Mouse (Mus musculus) CD4-positive helper T cell, adult 2 months (primary cell): ENCODE results near the gene Cabin1.

Experiments used
- DNase-seq: peaks from one replicate; pipeline ENCODE4 v3.0.0-alpha.2; 2012; ENCODE audit warnings: low read depth, missing footprints, low spot score

Gene Cabin1

DNA sequence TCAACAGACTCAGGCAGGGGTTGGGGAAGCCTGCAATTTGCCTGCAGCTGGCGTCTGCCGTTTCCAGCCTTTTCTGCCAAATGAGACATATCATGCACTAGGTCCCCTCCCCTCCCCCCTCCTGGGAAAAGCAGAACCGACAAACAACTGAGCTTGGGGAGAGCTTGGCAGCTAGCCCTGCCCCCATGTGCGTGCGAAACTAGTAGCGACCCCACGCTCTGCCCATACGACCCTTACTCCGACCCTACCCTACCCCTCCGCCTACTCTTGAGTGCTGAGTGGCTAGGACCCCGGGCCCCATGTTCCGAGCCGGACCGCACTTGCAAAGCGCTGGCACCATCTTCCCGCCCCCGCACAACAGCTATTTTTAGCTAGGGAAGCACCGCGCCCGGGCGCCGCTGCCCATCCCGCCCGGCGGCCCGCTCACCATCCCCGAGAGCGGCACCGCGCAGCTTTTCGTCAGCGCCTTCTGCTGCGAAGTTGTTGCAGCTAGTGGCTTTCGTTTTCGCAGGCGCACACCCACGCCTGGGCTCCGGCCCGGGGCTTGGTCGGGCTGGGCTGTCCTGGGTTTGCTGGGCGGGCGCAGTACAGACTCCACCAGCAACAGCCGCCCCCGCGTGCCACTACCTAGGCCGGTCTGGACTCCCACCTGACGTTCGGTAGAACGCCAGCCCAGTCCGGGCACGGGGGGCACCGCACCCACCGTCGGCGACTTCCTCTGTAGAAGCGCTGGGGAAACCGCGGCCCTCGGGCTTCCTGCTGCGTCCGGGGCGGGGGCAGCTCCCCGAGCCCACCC, 96.8 kb downstream of the Cabin1 start:
- DNase-seq: peak; percentile 83

DNA sequence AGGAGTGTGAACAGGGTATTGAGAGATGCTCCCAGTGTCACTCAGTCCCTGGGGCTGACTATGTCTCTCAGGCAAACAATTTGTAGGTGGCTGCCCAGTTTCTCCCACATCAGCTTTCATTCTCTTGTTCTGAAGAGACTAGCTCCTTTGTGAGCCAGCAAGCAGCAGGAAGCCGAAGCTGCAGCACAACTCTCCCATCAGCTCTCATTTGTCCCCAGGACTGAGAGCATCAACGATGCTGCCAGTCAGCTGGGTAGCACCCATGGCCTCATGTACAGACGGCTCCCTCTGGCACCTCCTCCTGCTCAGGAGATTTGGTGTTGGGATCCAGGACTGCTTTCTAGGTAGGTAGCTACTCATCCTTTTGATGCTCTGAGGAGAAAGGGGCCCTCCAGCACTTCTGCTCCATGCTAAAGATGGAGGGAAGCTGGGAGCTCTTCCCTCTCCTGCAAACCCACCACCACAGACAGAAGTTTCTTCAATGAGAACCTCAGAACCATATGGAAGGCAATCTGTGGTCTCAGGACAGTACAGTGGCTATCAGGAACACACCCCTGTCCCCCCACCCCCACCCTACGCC, 97.6 kb downstream of the Cabin1 start:
- DNase-seq: peak; percentile 30

DNA sequence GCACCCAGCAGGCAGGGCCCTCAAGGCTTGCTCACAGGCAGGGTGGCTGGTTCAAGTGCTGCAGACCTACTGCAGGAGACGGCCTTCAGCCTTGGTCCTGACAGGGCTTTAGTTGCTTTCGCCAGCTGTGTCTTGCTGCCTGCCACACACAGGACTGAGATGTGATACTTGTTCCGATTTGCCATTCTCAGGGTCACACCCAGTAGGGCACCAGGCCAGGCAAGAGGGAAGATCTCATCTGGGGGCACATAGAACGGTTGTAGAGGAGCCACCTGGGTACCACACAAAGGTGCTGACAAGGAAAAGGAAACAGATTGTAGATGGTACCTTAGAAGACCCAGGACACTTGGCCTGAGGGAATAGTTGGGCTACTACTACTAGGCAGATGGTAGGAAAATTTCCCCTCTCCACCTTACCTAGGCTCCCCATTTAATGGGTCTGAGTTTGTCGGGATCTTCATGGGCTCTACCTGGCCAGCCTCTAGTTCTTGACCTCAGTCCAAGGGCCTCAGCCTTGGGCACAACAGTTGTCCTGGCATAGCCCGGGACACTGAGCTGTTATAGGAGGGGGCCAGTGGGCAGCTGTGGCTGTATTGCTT, 99.4 kb downstream of the Cabin1 start:
- DNase-seq: no peak

DNA sequence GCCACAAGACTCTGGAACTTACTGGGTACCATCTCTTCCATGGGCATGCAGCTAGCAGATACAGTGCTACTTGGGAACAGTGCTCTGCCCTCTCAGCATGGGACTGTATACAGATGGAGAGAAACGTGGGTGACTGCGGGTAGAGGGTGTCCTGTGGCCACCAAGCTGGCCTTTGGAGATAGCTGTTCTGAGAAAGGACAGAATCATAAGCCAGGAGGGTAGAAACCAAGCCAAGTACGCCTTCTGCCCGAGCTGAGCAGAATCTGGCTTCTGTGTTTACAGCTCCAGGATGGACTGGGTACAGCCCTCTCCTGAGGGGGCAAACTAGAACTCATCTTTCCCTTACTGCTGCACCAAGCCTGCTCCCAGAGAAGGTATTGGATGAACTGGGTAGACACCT, 101.6 kb downstream of the Cabin1 start:
- no peak for DNase-seq

DNA sequence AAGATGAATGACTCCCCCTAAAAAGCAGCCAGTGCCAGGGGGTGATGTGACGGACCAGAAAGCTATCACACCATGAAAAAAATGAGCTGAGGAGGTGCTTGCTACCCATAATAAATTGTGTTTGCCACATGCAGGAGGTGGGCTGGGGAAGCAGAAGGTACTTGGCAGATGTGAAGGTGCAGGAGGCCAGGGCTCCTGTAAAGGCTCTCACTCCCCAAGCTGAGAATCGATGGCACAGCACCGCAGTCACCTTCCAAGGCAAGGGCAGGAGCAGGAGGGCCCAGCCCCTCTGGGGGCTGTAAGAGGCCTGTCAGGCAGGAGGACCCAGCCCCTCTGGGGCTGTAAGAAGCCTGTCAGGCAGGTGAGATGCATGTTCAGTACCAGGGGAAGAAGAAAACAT, 102.3 kb downstream of the Cabin1 start:
- no peak for DNase-seq

DNA sequence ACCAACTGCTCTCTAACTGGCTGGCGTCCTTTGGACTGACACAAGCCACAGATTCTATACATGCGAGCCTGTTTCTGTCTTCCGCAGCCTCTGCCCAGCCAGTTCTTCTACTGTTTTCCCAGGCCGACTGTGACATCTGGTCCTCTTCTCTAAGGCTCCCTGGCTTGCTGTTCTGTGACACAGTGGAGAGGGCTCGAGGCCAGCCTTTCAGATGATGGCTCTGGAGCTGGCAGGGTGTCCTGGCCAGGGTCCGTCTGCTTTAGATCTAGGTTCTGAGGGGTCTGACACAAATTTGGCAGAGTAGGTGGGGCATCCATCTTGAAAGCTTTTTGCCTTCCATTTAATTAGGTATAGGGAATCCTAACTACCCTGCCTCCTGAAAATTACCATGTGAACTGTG, 102.8 kb downstream of the Cabin1 start:
- DNase-seq: no peak

DNA sequence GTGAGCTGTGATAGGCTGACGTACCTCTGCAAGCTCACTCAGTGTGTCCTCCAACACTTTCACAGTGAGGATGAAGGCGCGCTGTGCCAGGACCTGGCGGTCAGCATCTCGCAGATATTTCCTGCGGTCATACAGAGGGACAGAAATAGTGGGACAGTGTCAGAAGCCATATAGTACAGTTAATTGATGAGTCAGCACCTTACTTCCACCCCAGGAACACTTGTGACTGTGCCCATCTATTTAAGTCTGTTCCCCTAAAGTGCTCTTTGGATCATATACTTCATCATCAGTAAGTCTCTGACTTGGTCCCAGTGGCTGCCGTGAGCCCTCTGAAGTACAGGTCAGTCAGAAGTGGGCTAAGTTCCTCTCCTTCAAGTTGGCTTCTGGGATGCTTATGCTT, 106.4 kb downstream of the Cabin1 start:
- DNase-seq: no peak

DNA sequence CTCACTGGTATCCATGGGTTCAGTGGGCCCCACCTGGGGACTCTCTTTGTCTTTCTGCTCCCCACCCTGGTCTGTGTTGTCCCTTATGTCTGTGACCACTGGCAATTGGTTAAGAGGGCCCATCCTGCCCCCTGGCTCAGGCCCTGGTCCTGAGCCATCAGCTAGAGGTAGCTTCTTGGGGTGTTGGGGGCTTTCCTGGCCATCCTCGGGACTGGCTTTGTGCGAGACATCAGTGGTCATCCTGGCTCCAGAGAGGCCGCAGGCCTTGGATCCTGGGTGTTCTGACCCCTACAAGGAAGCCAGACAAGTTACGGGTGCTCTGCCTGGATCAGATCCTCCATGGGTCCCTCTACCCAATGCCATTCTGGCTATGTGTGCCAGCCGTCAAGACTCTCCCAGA, 107.0 kb downstream of the Cabin1 start:
- no peak for DNase-seq

DNA sequence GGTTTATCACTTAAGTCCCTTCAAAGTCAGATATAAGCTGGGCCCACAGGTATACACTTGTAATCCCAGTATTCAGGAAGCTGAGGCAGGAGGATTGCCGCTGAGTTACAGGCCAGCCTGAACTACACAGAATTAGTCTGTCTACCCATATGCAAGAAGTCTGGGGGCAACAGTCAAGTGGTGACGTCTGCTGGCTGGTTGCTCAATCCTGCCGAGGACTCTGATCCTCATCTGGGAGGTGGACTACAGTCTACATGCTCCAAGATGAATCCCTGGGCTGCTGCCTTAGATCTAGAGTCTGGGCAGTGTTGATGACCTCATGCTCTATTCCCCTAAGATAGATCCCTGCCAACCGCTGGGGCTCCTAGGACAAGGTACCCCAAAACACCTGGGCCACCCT, 110.1 kb downstream of the Cabin1 start:
- DNase-seq: no peak

DNA sequence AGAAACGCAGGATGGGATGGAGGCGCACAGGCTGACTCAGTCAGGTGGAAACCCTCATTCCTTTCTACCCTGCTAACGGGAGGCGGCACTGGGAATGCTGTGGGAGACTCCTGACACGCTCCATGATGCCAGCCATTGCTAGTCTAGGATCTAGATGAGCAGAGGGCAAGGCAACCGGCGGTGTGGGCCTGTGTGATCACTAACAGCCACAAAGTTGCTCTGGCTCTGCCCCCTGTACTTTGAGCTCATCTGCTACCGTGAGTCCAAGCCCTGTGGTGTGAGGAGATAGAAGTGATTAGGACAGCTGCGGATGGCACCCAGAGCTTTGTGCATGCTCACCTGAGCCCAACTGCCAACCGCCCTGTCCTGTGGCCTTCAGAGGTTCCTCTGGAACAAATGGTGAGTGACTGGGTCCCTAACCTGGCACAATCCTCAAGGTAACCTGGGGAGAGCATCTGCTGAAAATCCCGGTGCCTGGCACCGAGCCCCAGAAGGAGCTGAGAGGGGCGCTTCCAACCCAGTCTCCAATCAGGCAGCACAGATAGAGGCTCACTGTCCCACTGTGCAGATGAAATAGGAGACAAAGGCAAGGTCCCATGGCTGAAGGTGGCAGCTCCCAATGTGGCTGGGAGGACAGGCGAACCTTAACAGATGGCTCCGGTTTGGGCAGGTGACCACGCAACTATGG, 112.6 kb downstream of the Cabin1 start:
- DNase-seq: no peak

DNA sequence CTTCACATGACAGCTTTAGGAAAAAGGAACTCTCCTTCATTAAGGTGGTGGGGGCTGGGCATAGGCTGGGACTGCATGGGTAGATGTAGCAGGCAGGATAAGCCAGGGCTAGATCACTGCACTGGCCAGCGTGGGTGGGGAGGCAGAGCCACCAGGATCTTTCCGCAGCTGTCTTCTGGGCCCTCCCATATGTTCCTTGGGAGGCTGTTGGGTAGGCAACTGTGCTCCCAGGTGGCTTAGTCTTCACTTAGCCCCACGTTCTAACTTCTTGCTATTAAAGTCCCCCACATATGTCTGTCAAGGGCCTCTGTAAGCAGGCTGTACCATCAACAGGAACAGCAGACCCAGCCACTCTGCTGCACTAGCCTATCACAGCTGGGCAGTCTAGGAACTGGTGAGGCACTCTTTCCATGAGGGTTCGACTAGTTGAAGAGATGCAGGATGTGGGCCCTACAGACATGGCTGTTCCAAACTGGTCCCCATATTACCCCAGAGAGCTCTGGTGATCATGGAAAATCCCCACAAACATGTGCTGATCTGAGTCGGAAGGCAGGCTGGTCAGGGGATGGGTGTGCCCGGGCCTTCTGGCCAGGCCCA, 113.7 kb downstream of the Cabin1 start:
- DNase-seq: no peak

DNA sequence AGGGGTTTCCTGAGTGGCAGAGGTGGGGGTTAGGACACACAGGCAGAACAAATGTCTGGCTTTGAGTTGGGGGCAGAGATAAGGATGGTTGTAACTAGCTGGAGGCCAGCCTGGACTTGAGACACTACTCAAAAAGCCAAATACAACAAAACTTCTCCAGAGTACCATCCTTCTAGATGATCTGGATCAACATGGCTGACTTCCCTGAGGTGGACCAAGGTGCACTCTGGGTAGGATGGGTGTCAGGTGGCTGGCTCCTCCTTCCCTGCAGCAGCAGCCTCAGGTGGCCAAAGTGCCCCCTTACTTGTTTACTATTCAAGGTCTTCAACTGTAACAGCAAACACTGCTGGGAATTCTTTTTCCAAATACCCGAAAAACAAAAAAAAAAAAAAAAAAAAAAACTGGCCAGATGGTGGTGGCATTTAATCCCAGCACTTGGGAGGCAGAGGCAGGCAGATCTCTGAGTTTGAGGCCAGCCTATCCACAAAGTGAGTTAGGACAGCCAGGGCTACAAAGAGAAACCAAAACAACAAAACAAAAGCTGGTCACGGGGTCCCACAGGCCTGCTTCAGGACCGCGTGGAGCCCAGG, 114.6 kb downstream of the Cabin1 start:
- no peak for DNase-seq

DNA sequence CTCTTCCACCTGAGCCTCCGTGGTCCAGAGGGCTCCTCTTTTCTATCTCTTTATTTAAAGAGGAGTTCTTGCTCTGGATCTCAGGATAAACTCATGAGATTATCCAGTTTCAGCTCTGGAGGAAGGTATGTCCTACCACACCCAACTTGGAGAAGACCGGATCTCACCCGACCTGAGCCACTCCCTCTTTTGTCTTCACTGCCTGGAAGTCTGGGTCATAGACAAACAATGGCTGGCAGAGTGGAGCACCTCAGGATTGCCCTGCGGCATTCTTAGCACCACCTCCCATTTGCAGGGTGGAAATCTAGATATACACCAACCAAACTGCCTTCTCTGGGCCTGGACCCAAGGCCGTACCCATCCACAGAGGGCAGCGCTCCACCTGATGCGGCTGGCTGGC, 115.1 kb downstream of the Cabin1 start:
- DNase-seq: no peak

DNA sequence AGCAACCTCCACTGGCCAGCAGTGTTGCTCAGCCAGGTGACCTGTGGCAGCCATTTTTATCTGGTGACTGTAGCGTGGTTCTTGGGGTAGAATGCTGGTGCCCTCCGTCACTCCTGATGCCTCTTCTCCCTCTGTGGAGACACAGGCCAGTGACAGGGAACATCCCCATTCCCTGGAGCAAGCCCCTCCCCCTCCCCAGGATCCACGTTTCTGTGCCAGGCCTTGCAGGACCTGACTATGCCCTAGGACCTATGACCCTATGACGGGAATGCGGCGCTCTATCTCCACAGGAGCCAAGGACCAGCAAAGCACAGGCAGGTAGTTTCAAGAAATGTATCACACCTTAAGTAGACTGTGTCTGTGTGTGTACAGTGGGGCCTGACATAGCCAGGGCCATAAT, 116.0 kb downstream of the Cabin1 start:
- DNase-seq: no peak

DNA sequence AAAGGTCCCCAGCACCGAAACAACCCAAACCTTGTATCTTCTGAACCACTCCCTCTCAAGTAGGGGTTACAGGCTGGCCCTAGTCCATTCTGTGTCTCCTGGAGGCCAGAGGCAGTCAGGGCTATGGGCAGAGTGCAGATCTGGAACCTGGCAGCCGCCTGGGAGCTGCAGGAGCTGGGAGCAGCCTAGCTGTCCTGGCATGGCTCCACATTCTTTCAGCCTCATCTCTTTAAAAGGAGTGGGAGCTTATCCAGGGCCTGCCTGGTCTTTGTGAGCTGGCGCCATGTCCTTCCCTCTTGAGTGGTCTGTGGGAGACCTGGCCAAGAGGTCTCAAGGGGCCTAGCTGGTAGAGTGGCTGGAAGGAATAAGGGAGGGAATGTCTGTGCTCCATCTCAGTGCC, 116.8 kb downstream of the Cabin1 start:
- no peak for DNase-seq

DNA sequence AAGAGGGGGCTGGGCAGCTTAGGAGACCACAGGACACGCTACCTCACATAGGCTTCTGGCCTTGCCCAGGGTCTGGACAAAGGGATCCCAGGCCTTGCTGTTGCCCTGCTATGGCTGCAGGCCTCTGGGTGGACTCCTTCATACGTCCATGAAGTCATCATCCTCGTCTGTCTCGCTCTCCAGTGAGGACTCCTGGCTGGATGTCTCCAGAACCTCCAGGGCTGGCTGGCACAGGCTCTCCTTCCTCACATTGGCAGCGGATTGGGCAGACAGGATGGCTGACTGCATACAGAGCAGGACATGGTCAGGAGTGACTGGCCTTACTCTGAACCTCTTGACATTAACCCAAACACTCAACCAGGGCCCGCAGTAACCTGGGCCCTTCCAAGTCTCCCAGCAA, 117.7 kb downstream of the Cabin1 start:
- DNase-seq: no peak

DNA sequence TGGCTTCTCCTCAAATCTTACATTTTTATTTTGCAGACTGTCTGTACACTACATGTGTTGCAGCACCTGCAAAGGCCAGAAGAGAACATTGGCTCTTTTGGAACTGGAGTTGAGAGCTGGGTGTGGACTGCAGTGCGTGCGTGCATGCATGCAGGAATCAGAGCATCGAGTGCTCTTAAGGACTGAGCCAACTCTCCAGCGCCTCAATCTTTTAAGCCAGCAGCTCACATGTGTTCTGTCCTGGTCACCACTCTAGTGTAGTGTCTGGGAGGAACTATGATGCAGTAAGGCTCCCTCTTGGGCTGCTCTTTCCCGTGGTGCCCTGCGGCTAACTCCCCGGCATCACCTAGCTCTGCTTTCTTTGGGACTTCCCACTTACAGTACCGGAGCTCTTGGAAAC, 118.5 kb downstream of the Cabin1 start:
- DNase-seq: no peak

DNA sequence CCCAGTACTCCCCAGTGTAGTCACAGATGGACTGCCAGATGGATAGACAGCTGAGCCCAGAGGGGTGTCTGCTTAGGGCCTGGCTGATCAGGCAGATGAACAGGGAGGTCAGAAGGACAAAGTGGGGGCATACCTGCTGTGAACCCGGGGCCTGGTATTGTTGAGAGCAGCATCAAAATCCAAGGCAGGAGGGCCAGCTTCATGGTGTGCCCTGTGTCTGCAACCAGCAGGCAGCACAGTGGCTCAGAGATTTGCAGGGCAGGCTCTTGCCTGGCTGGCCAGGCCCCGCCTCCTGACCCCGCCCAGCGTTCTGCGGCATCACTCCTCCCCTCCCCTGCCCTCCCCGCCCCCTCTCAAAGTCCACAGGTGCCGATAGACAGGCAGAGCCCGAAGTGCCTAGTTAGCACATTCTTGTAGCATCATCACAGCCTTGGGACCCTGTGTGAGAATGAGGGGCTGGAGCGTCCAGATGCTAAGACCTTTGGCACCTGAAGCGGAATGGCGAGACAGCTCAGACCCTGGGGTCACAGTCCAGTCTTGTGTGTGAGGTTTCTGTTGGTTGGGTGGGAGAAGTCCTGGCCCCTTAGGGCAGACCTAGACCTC, 120.3 kb downstream of the Cabin1 start, which contains the start of gene Susd2:
Gene Susd2, minus strand, starts transcription at position 268 of the 603 bp plus-strand sequence.
- DNase-seq: peak; percentile 80

DNA sequence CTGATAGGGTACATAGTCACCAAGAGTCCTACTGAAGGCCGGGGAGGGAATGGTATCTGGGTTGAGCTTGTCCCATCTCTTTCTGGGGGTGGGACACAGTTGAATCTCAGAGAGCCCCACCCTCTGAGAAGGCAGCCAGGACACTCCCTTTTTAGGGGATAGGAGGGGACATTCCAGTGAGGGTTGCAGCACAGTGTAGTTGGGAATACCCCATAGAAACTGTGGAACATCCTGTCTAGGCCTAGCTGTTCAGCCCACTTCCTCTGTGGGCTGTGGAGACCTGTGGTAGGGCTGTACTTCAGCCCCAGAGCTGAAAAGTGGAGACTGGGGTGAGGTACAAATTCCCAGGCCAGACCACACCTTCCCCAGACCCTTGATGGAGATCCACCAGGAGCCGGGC, 121.2 kb downstream of the Cabin1 start:
- peak; percentile 47 for DNase-seq

DNA sequence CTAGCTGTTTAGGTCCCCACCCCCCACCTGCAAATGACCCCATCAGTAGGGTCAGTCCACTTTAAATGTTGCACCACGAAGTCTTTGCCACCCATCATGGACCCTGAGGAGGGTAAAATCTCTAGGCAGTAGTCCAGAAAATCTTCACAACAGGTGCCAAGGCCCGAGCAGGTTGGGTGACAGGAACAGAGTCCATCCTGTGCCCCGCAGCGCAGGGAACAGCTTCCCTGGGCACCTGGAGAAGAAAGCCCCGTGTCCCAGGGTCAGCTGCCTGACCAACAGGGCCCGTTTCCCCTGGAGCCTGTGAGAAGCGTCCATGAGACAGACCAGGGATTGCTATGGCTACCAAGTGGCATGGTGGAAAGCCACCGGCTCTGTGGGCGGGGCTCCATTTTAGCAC, 121.7 kb downstream of the Cabin1 start:
- no peak for DNase-seq

DNA sequence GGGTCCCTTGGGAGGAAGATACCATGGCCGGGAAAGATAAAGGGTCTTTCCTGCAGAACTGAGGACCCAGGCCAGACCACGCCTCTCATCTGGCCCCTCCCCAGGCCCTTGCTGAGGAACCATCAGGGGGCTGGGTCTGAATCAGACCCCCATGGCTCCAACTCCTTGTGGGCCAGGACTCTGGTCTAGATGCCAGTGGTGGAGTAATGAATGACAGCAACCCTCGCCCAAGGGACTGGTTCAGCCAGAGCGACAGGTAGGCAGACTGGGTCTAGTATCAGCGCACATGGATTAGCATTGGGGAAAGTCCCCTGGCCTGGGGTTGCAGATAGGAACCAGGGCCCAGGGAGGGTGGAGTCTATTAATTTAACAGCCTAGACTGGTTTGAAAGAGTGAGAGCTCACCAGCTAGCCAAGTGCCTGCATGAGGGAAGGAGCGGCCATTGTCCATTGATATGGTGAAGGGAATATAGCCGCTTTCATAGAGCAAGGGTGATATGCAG, 122.4 kb downstream of the Cabin1 start:
- DNase-seq: no peak
